34 mouse cellular contexts compared by ENCODE assay signal in genomic region chr14:62935361-62935760, GRCm38 (mm10). TPM values are rescaled to one million over a fixed set of nuclear protein-coding genes. Genes with fewer than 3 reads are reported as not detected.
DNase-seq lines count a peak whose midpoint lies in the region; ATAC-seq lines count a peak whose summit lies in the region.
"Had no signal": no experiment of that assay in that cellular context is flagged by ENCODE, and none has a peak within 500 bp of the region (broad histone marks: within the 10 kb centered on the region; RNA-seq: fewer than 3 reads in every experiment).

No protein-coding gene starts in this region.

- ATAC-seq in midbrain, embryonic 11.5 days (ENCODE audit: low FRiP score), result no peak
- ATAC-seq in midbrain, embryonic 15.5 days (replicated peaks), result no peak
- no peak for ATAC-seq in CD4-positive, CD25-positive, alpha-beta regulatory T cell, adult 4 months
- ATAC-seq: activated CD4-positive, CD25-positive, alpha-beta regulatory T cell, adult 4 months; forebrain, embryonic 13.5 days; forebrain, embryonic 16.5 days; hindbrain, postnatal 0 days; inflammation-experienced regulatory T-cells, adult 6 months had no signal

- H3K27ac ChIP-seq in midbrain, embryonic 11.5 days (ENCODE audit: low read depth, low read length), result no peak overlapping the region
- H3K27ac ChIP-seq in midbrain, embryonic 15.5 days, result no peak overlapping the region
- H3K27ac ChIP-seq: forebrain, embryonic 10.5 days; forebrain, embryonic 13.5 days; heart, embryonic 13.5 days; hindbrain, embryonic 14.5 days; hindbrain, postnatal 0 days had no signal

- no peaks in the 10 kb centered on the region; the same call in 1 of the 2 replicates for H3K9me3 ChIP-seq in midbrain, embryonic 11.5 days (ENCODE audit: control insufficient read depth, low read length)
- no peaks in the 10 kb centered on the region for H3K9me3 ChIP-seq in midbrain, embryonic 15.5 days

- peaks cover 3% of the 10 kb centered on the region; the same call in 1 of the 2 replicates for H3K36me3 ChIP-seq in midbrain, embryonic 11.5 days (ENCODE audit: control insufficient read depth, insufficient read depth, low read length)
- no peaks in the 10 kb centered on the region for H3K36me3 ChIP-seq in midbrain, embryonic 15.5 days (replicated peaks)

- H3K4me3 ChIP-seq in midbrain, embryonic 11.5 days (ENCODE audit: low read depth, low read length), result no peak overlapping the region
- H3K4me3 ChIP-seq in midbrain, embryonic 15.5 days, result no peak overlapping the region
- H3K4me3 ChIP-seq: forebrain, embryonic 10.5 days; forebrain, embryonic 13.5 days; heart, embryonic 13.5 days had no signal

- 87% methylated on average over 9 of the region's 9 CpGs for WGBS in midbrain, embryonic 11.5 days
- WGBS in midbrain, embryonic 15.5 days, result 84% methylated on average over 9 of the region's 9 CpGs

- no peak overlapping the region for H3K9ac ChIP-seq in midbrain, embryonic 11.5 days (ENCODE audit: low read length)
- H3K9ac ChIP-seq in midbrain, embryonic 15.5 days, result no peak overlapping the region
- H3K9ac ChIP-seq: forebrain, embryonic 13.5 days; heart, embryonic 13.5 days; hindbrain, embryonic 14.5 days had no signal

- H3K27me3 ChIP-seq in midbrain, embryonic 11.5 days (ENCODE audit: control insufficient read depth, insufficient read depth, low read length), result no peaks in the 10 kb centered on the region
- H3K27me3 ChIP-seq in midbrain, embryonic 15.5 days (replicated peaks), result no peaks in the 10 kb centered on the region
- H3K27me3 ChIP-seq: forebrain, embryonic 13.5 days; heart, embryonic 13.5 days had no signal

- DNase-seq in layer of hippocampus, adult 18-20 months (ENCODE audit: low spot score in 2 of 2), result peak; percentile 22 to 55
- DNase-seq in layer of hippocampus, postnatal 10 days (ENCODE audit: low spot score in 2 of 2), result no peak
- peak; percentile 57 for DNase-seq in midbrain, embryonic 11.5 days (ENCODE audit: low spot score, missing footprints)
- peak; percentile 49 for DNase-seq in layer of hippocampus, adult 9-11 months
- DNase-seq: adrenal gland, adult 8-10 months; adrenal gland, postnatal 25 days; cerebellum, adult 11 months; cerebellum, adult 2 months; cerebellum, adult 9-11 months; cerebellum, postnatal 36 days; embryo, embryonic 11 days; gastrocnemius, postnatal 25 days; heart, adult 18-20 months; heart, postnatal 14 days; heart, postnatal 4 days had no signal

- H3K4me1 ChIP-seq in midbrain, embryonic 11.5 days (ENCODE audit: control insufficient read depth, insufficient read depth, low read length), result no peaks in the 10 kb centered on the region
- no peaks in the 10 kb centered on the region for H3K4me1 ChIP-seq in midbrain, embryonic 15.5 days
- H3K4me1 ChIP-seq: forebrain, embryonic 13.5 days had no signal

- no peak overlapping the region for H3K4me2 ChIP-seq in midbrain, embryonic 11.5 days
- no peak overlapping the region for H3K4me2 ChIP-seq in midbrain, embryonic 15.5 days
- H3K4me2 ChIP-seq: forebrain, embryonic 13.5 days; heart, embryonic 13.5 days; hindbrain, embryonic 14.5 days had no signal

RNA-seq across cellular contexts. Expression of gene Defb48, which starts 48.9 kb away (rescaled TPM):
- not detected for total RNA-seq in layer of hippocampus, adult 18-20 months (2021)
- not detected for total RNA-seq in layer of hippocampus, postnatal 10 days (2021)
- polyA plus RNA-seq in midbrain, embryonic 11.5 days (2014; fragmentation: Nextera tagmentation; extraction: Ambion mirVana), result not detected in 2 replicates
- polyA plus RNA-seq in midbrain, embryonic 15.5 days (2015; fragmentation: Nextera tagmentation; extraction: Ambion mirVana), result not detected in 2 replicates
- not detected for polyA plus RNA-seq in CD4-positive, CD25-positive, alpha-beta regulatory T cell, adult 4 months (2017; shearing (Covaris generic))
- total RNA-seq: adrenal gland, adult 8-10 months; adrenal gland, postnatal 25 days; ES-E14; gastrocnemius, adult 8-10 months; gastrocnemius, postnatal 25 days; heart, adult 18-20 months; heart, postnatal 14 days; heart, postnatal 4 days; hindbrain, postnatal 0 days had no signal
- polyA plus RNA-seq: activated CD4-positive, CD25-positive, alpha-beta regulatory T cell, adult 4 months; C2C12; cerebellum, adult 2 months; cortical plate, adult 2 months; embryonic facial prominence, embryonic 11.5 days; embryonic facial prominence, embryonic 14.5 days; forebrain, embryonic 10.5 days; forebrain, embryonic 13.5 days; forebrain, embryonic 16.5 days; frontal cortex, adult 2 months; heart, embryonic 13.5 days; heart, embryonic 16.5 days; hindbrain, embryonic 11.5 days; hindbrain, embryonic 14.5 days; hindbrain, postnatal 0 days; inflammation-experienced regulatory T-cells, adult 6 months had no signal

Comparison
In these comparisons a context has a peak if more than half of its experiments do, and no peak if none do; other contexts are left out.
1. DNase-seq: peak in layer of hippocampus, adult 18-20 months (2 of 2), midbrain, embryonic 11.5 days (single experiment) and layer of hippocampus, adult 9-11 months (single experiment); none in layer of hippocampus, postnatal 10 days (0 of 2).